Mouse (Mus musculus): ENCODE measurements around the gene Cog7.

- TF ChIP-seq POLR2A (IDR thresholded peaks at IDR 0.05; ENCODE audit: borderline replicate concordance, extremely low read depth, low read depth, low read length) (no peak), CTCF (IDR thresholded peaks at IDR 0.05; ENCODE audit: insufficient read depth, low read length) (no peak)
These were observed 37.5 kb upstream of the Cog7 start for GRCm38 (mm10) chr7:122018978-122019377.
